Comparison of ENCODE assay signal across 22 mouse cellular contexts in genomic region chr2:49911296-49912034, GRCm38 (mm10).
A peak's percentile ranks its signal among the peaks of the same experiment; 100 is the strongest.
DNase-seq lines count a peak whose midpoint lies in the region; ATAC-seq and TF ChIP-seq lines count a peak whose summit lies in the region.
"Had no signal": no experiment of that assay in that cellular context is flagged by ENCODE, and none has a peak within 500 bp of the region (broad histone marks: within the 10 kb centered on the region; RNA-seq: fewer than 3 reads in every experiment).

No protein-coding gene starts in this region.

- H3K27ac ChIP-seq in midbrain, postnatal 0 days (ENCODE audit: low read depth, low read length) = no peak overlapping the region
- no peak overlapping the region for H3K27ac ChIP-seq in midbrain, embryonic 16.5 days (ENCODE audit: low read length)
- H3K27ac ChIP-seq: gastrocnemius, adult 2 months; heart, embryonic 10.5 days; intestine, embryonic 15.5 days; layer of hippocampus, adult 2 months; limb, embryonic 10.5 days; liver, embryonic 15.5 days; lung, embryonic 15.5 days; macrophage; neural tube, embryonic 13.5 days had no signal

- intact Hi-C loops in heart, postnatal 25 days (cut with DNase I) = no loop called here

- no peaks in the 10 kb centered on the region for H3K9me3 ChIP-seq in midbrain, postnatal 0 days (ENCODE audit: low read length)
- no peaks in the 10 kb centered on the region for H3K9me3 ChIP-seq in midbrain, embryonic 16.5 days (replicated peaks; ENCODE audit: control insufficient read depth, low read length, poor library complexity, severe bottlenecking)
- H3K9me3 ChIP-seq: heart, embryonic 10.5 days; intestine, embryonic 15.5 days; limb, embryonic 10.5 days; liver, embryonic 15.5 days; lung, embryonic 15.5 days; neural tube, embryonic 13.5 days had no signal

- no peak for TF ChIP-seq CTCF in midbrain, postnatal 0 days (IDR thresholded peaks at IDR 0.05)

- peak; percentile 12 for DNase-seq in adrenal gland, adult 2 months
- no peak for DNase-seq in adrenal gland, postnatal 14 days
- peak; percentile 17 for DNase-seq in heart, adult 11 months
- DNase-seq in heart, postnatal 25 days (ENCODE audit: low spot score) = no peak
- DNase-seq in midbrain, postnatal 0 days (ENCODE audit: low spot score) = peak; percentile 34
- DNase-seq in retina, postnatal 7 days (ENCODE audit: low read depth, low spot score) = peak; percentile 21
- DNase-seq in layer of hippocampus, adult 18-20 months (ENCODE audit: low spot score in 2 of 2) = no peak
- DNase-seq: cerebellum, adult 11-12 months; cerebellum, postnatal 10 days; gastrocnemius, adult 2 months; kidney, adult 9 months; kidney, postnatal 14 days; liver had no signal

- no peak overlapping the region for H3K4me3 ChIP-seq in midbrain, postnatal 0 days (ENCODE audit: low read depth, low read length)
- no peak overlapping the region for H3K4me3 ChIP-seq in midbrain, embryonic 16.5 days (ENCODE audit: low read depth, low read length)
- H3K4me3 ChIP-seq: gastrocnemius, adult 2 months; heart, embryonic 10.5 days; intestine, embryonic 15.5 days; layer of hippocampus, adult 2 months; limb, embryonic 10.5 days; liver, embryonic 15.5 days; lung, embryonic 15.5 days; neural tube, embryonic 13.5 days had no signal

- ATAC-seq in midbrain, postnatal 0 days (ENCODE audit: low FRiP score) = no peak
- no peak for ATAC-seq in midbrain, embryonic 16.5 days
- ATAC-seq: intestine, embryonic 15.5 days had no signal

- no peaks in the 10 kb centered on the region for H3K27me3 ChIP-seq in midbrain, postnatal 0 days (ENCODE audit: insufficient read depth, low read length)
- no peaks in the 10 kb centered on the region for H3K27me3 ChIP-seq in midbrain, embryonic 16.5 days (ENCODE audit: control insufficient read depth, insufficient read depth, low read depth, low read length)
- H3K27me3 ChIP-seq: intestine, embryonic 15.5 days; liver, embryonic 15.5 days; lung, embryonic 15.5 days; neural tube, embryonic 13.5 days had no signal

- H3K4me2 ChIP-seq in midbrain, postnatal 0 days (ENCODE audit: low read depth, low read length, poor library complexity, severe bottlenecking) = no peak overlapping the region
- H3K4me2 ChIP-seq in midbrain, embryonic 16.5 days (ENCODE audit: low read length) = no peak overlapping the region
- H3K4me2 ChIP-seq: intestine, embryonic 15.5 days; liver, embryonic 15.5 days; lung, embryonic 15.5 days; neural tube, embryonic 13.5 days had no signal

- no peak overlapping the region for H3K9ac ChIP-seq in midbrain, postnatal 0 days (replicated peaks; ENCODE audit: low read length, poor library complexity, severe bottlenecking)
- no peak overlapping the region for H3K9ac ChIP-seq in midbrain, embryonic 16.5 days (ENCODE audit: low read depth, low read length)
- H3K9ac ChIP-seq: intestine, embryonic 15.5 days; liver, embryonic 15.5 days; lung, embryonic 15.5 days; neural tube, embryonic 13.5 days had no signal

- H3K4me1 ChIP-seq in midbrain, postnatal 0 days (ENCODE audit: insufficient read depth, low read length) = peaks cover 3% of the 10 kb centered on the region; the same call in 1 of the 2 replicates
- H3K4me1 ChIP-seq in midbrain, embryonic 16.5 days (ENCODE audit: control insufficient read depth, insufficient read depth, low read length) = peaks cover 5% of the 10 kb centered on the region; the same call in 1 of the 2 replicates
- H3K4me1 ChIP-seq: intestine, embryonic 15.5 days; liver, embryonic 15.5 days; lung, embryonic 15.5 days had no signal

- WGBS in midbrain, postnatal 0 days = 73% methylated on average over 7 of the region's 7 CpGs
- 67% methylated on average over 7 of the region's 7 CpGs for WGBS in midbrain, embryonic 16.5 days

- no peaks in the 10 kb centered on the region for H3K36me3 ChIP-seq in midbrain, postnatal 0 days (ENCODE audit: insufficient read depth, low read length)
- H3K36me3 ChIP-seq in midbrain, embryonic 16.5 days (ENCODE audit: control insufficient read depth, insufficient read depth, low read length) = no peaks in the 10 kb centered on the region
- H3K36me3 ChIP-seq: heart, embryonic 10.5 days; intestine, embryonic 15.5 days; limb, embryonic 10.5 days; liver, embryonic 15.5 days; lung, embryonic 15.5 days; neural tube, embryonic 13.5 days had no signal

Comparison
In these comparisons a context has a peak if more than half of its experiments do, and no peak if none do; other contexts are left out.
1. DNase-seq: peak in adrenal gland, adult 2 months (single experiment), heart, adult 11 months (single experiment), midbrain, postnatal 0 days (single experiment) and retina, postnatal 7 days (single experiment); none in adrenal gland, postnatal 14 days (single experiment), heart, postnatal 25 days (single experiment) and layer of hippocampus, adult 18-20 months (0 of 2).